Mouse (Mus musculus) heart, embryonic 11.5 days (tissue): ENCODE measurements around the gene Sfxn2. TPM values are rescaled to one million over a fixed set of nuclear protein-coding genes. Genes with fewer than 3 reads are reported as not detected.
A peak's percentile ranks its signal among the peaks of the same experiment; 100 is the strongest.

Source experiments
- ATAC-seq: fragments of 200-750 bp; cut with Nextera tagmentation; replicated peaks from 2 replicates; pipeline ENCODE4 v1.8.0; 2017; ENCODE audit warnings: moderate library complexity; ENCODE audit not compliant: insufficient number of reproducible peaks, low FRiP score, low TSS enrichment
- H3K27ac ChIP-seq: fragments of 300-500 bp; sonication (generic); 2 replicates; pipeline ENCODE4 v1.5.1; 2014; ENCODE audit warnings: mild to moderate bottlenecking, low read depth, low read length
- H3K27me3 ChIP-seq: fragments of 300-500 bp; sonication (generic); 2 replicates; pipeline ENCODE4 v1.6.1; 2014; ENCODE audit warnings: mild to moderate bottlenecking, low read length, mixed read lengths; ENCODE audit not compliant: control insufficient read depth, insufficient read depth
- H3K36me3 ChIP-seq: fragments of 300-500 bp; sonication (generic); 2 replicates; pipeline ENCODE4 v1.6.1; 2014; ENCODE audit warnings: mild to moderate bottlenecking, low read length, moderate library complexity, mixed read lengths; ENCODE audit not compliant: control insufficient read depth, insufficient read depth
- H3K4me1 ChIP-seq: fragments of 300-500 bp; sonication (generic); 2 replicates; pipeline ENCODE4 v1.6.1; 2014; ENCODE audit warnings: low read length; ENCODE audit not compliant: control insufficient read depth, insufficient read depth
- H3K4me2 ChIP-seq: fragments of 300-500 bp; sonication (generic); 2 replicates; pipeline ENCODE4 v1.6.1; 2014; ENCODE audit warnings: mild to moderate bottlenecking, moderate library complexity
- H3K4me3 ChIP-seq: fragments of 300-500 bp; sonication (generic); 2 replicates; pipeline ENCODE4 v1.5.1; 2014; ENCODE audit warnings: low read depth, low read length
- H3K9ac ChIP-seq: fragments of 300-500 bp; sonication (generic); 2 replicates; pipeline ENCODE4 v1.6.1; 2014; ENCODE audit warnings: mild to moderate bottlenecking, low read depth, low read length, moderate library complexity
- H3K9me3 ChIP-seq: fragments of 300-500 bp; sonication (generic); replicated peaks from 2 replicates; pipeline ENCODE4 v1.6.1; 2016; ENCODE audit warnings: low read length; ENCODE audit not compliant: control insufficient read depth
- WGBS: fragments of 180-500 bp; shearing (Covaris S2); extraction: QIAGEN DNeasy Blood & Tissue Kit; methylation state at CpG from one replicate; pipeline ENCODE4 v1.1.7; 2014; ENCODE audit not compliant: insufficient replicate concordance; 5-methylcytosine and 5-hydroxymethylcytosine counted together
- polyA plus RNA-seq: library from polyadenylated mRNA; unstranded; fragments of >200 nt; fragmentation: Nextera tagmentation; extraction: Ambion mirVana; gene quantifications from 2 replicates; pipeline ENCODE4 v1.2.1, GENCODE M21; 2014

Sfxn2 gene
- polyA plus RNA-seq, 1 experiment from 2014 or later: 10.5 TPM

GRCm38 (mm10) chr19:46572548-46572947, 617 bp upstream of the Sfxn2 start:
- no peaks in the 10 kb centered on the region for H3K9me3 ChIP-seq
- 0% methylated on average over 17 of the region's 17 CpGs for WGBS
- H3K4me1 ChIP-seq: peaks cover 4% of the 10 kb centered on the region
- H3K27me3 ChIP-seq: no peaks in the 10 kb centered on the region
- peak overlapping the region; percentile 93 for H3K4me2 ChIP-seq
- no peaks in the 10 kb centered on the region; the same call in 1 of the 2 replicates for H3K36me3 ChIP-seq
- ATAC-seq: peak; percentile 20; the same call in 1 of the 2 replicates
- peak overlapping the region; percentile 50; the same call in 1 of the 2 replicates for H3K27ac ChIP-seq
- H3K4me3 ChIP-seq: peak overlapping the region; percentile 91
- peak overlapping the region; percentile 78 for H3K9ac ChIP-seq

GRCm38 (mm10) chr19:46573990-46574389, 825 bp downstream of the Sfxn2 start:
- no peak for ATAC-seq
- H3K9ac ChIP-seq: peak overlapping the region; percentile 69

GRCm38 (mm10) chr19:46575196-46575595, 2.0 kb downstream of the Sfxn2 start:
- Histone ChIP-seq H3K4me3 (no peak overlapping the region), H3K36me3 (no peaks in the 10 kb centered on the region), H3K4me1 (peaks cover 11% of the 10 kb centered on the region), H3K4me2 (no peak overlapping the region), H3K9ac (no peak overlapping the region), H3K9me3 (no peaks in the 10 kb centered on the region), H3K27ac (no peak overlapping the region), H3K27me3 (no peaks in the 10 kb centered on the region)
- WGBS: 53% methylated on average over 4 of the region's 4 CpGs
- no peak for ATAC-seq

More at GRCm38 (mm10) chr19:46573990-46574389, 825 bp downstream of the Sfxn2 start:
- Histone ChIP-seq H3K4me1 (peaks cover 11% of the 10 kb centered on the region), H3K27me3 (no peaks in the 10 kb centered on the region), H3K36me3 (no peaks in the 10 kb centered on the region), H3K4me2 (peak overlapping the region; percentile 93), H3K4me3 (peak overlapping the region; percentile 91), H3K9me3 (no peaks in the 10 kb centered on the region), H3K27ac (no peak overlapping the region)
- 34% methylated on average over 6 of the region's 6 CpGs for WGBS

GRCm38 (mm10) chr19:46587823-46588508, 14.8 kb downstream of the Sfxn2 start:
- 63% methylated on average over 13 of the region's 13 CpGs for WGBS
- Histone ChIP-seq H3K4me1 (0 out of 2 replicates have a peak, but pooled peaks cover 2% of the 10 kb centered on the region), H3K27ac (no peak overlapping the region), H3K9me3 (no peaks in the 10 kb centered on the region), H3K36me3 (peaks cover 6% of the 10 kb centered on the region; the same call in 1 of the 2 replicates), H3K27me3 (no peaks in the 10 kb centered on the region), H3K9ac (no peak overlapping the region), H3K4me3 (no peak overlapping the region), H3K4me2 (no peak overlapping the region)
- no peak for ATAC-seq

- H3K4me2 ChIP-seq: no peak overlapping the region
- no peaks in the 10 kb centered on the region for H3K9me3 ChIP-seq
- peaks cover 5% of the 10 kb centered on the region; the same call in 1 of the 2 replicates for H3K36me3 ChIP-seq
- WGBS: 66% methylated on average over 6 of the region's 6 CpGs
- no peak overlapping the region for H3K9ac ChIP-seq
- ATAC-seq: no peak
- H3K4me1 ChIP-seq: 0 out of 2 replicates have a peak, but pooled peaks cover 2% of the 10 kb centered on the region
- H3K27ac ChIP-seq: no peak overlapping the region
- no peak overlapping the region for H3K4me3 ChIP-seq
- no peaks in the 10 kb centered on the region for H3K27me3 ChIP-seq
Measured at GRCm38 (mm10) chr19:46591575-46591974, 18.4 kb downstream of the Sfxn2 start.

- Histone ChIP-seq H3K27ac (no peak overlapping the region), H3K9ac (no peak overlapping the region), H3K4me1 (peaks cover 2% of the 10 kb centered on the region; the same call in 1 of the 2 replicates), H3K4me2 (no peak overlapping the region), H3K4me3 (no peak overlapping the region), H3K27me3 (no peaks in the 10 kb centered on the region), H3K36me3 (peaks cover 5% of the 10 kb centered on the region; the same call in 1 of the 2 replicates), H3K9me3 (no peaks in the 10 kb centered on the region)
- ATAC-seq: no peak
- WGBS: 91% methylated on average over 9 of the region's 9 CpGs
Measured at GRCm38 (mm10) chr19:46592751-46593439, 19.7 kb downstream of the Sfxn2 start.

GRCm38 (mm10) chr19:46598187-46598586, 25.0 kb downstream of the Sfxn2 start:
- Histone ChIP-seq H3K36me3 (no peaks in the 10 kb centered on the region), H3K27ac (no peak overlapping the region), H3K4me2 (peak overlapping the region; percentile 48), H3K9me3 (no peaks in the 10 kb centered on the region), H3K27me3 (no peaks in the 10 kb centered on the region), H3K4me3 (peak overlapping the region; percentile 89; the same call in 1 of the 2 replicates), H3K9ac (no peak overlapping the region), H3K4me1 (peaks cover 12% of the 10 kb centered on the region)
- 83% methylated on average over 4 of the region's 4 CpGs for WGBS
- no peak for ATAC-seq

GRCm38 (mm10) chr19:46598720-46599252, 25.6 kb downstream of the Sfxn2 start, which contains the start of gene Wbp1l:
Wbp1l (plus strand) TSS chr19:46599084.
- Histone ChIP-seq H3K27me3 (no peaks in the 10 kb centered on the region), H3K27ac (peak within 1 kb of the TSS; percentile 18; the same call in 1 of the 2 replicates), H3K4me2 (peak within 1 kb of the TSS; percentile 84), H3K9ac (peak within 1 kb of the TSS; percentile 83), H3K36me3 (no peaks in the 10 kb centered on the region), H3K4me3 (peak within 1 kb of the TSS; percentile 89), H3K9me3 (no peaks in the 10 kb centered on the region), H3K4me1 (peaks cover 12% of the 10 kb centered on the region)
- WGBS: 1% methylated on average over 22 of the region's 22 CpGs
- ATAC-seq: peak; percentile 99
